Mouse (Mus musculus): ENCODE measurements at regions not wholly inside any gene's neighbourhood (a gene's known extent, or its start where the extent isn't known, plus 50 kb on each side); places are given as distances from the start of the nearest gene placed in this dataset.

DNA sequence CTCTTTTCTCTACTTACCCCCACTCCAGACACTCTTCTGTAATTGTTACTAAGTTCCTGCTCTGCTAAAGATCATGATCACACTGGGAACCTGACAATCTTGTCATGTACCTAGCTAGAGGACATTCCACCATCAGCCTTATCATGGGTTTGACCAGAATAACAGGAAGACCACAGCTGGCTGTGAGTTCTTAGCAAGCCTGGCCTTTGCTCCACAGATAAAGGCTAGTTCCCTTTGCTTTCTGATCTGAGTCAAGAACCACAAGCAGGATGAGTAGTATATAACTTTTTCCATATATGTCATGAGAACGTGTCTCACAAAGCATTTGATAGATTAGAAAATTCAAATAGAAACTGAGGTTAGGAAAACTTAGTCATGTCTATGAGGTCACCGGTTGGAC, 266.1 kb downstream of the Mat2b start:
- TF ChIP-seq POLR2A (IDR thresholded peaks at IDR 0.05; ENCODE audit: low read depth, low read length) (no peak), ETS1 (conservative IDR thresholded peaks at IDR 0.05; ENCODE audit: low read depth, low read length) (no peak; the same call in 1 of the 2 replicates), USF1 (IDR thresholded peaks at IDR 0.05; ENCODE audit: low read depth, low read length) (no peak), ZC3H11A (IDR thresholded peaks at IDR 0.05; ENCODE audit: low read depth, low read length) (no peak), USF2 (conservative IDR thresholded peaks at IDR 0.05; ENCODE audit: low read depth, low read length) (no peak), CTCF (conservative IDR thresholded peaks at IDR 0.05 in 1 of 2, IDR thresholded peaks at IDR 0.05 in 1 of 2; ENCODE audit: low read depth in 2 of 2, low read length in 2 of 2) (no peak)
